Mouse (Mus musculus): ENCODE results near the gene Asprv1.

Asprv1 gene

DNA sequence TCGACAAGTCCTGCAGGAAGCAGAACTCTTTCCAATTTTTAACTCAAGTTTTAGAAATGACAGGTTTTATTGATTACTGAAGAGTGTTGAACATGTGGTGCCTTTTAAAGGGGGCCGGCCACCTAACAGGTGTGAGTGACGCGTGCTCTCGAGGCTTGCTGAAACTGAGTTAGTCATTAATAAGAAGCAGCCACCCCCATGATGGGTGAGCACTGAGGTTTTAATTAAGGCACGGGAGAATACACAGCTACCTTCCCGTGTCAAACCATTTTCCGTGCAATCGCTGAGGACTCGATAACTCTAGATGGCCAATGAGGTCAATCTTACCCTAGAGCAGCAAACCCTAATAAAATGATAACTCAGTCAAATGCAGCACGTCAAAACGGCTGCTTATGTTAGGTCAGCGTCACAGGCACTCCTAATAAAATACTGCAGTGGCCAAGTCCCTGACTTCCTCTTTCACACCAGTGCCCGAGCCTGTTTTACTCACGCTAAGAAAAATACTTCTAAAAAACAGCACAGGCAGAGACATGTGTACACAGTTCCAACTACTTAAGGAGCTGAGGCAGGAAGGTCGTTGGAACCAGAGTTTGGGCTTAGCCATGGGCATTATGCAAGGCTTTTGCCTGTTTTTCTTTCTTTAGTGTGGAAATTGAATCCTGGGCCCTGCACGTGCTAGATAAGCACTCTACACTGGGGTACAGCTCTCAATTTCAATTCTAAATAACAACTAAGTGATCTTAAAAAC, 37.8 kb downstream of the Asprv1 start:
- DNase-seq (ENCODE audit: low spot score in 2 of 2) = no peak

DNA sequence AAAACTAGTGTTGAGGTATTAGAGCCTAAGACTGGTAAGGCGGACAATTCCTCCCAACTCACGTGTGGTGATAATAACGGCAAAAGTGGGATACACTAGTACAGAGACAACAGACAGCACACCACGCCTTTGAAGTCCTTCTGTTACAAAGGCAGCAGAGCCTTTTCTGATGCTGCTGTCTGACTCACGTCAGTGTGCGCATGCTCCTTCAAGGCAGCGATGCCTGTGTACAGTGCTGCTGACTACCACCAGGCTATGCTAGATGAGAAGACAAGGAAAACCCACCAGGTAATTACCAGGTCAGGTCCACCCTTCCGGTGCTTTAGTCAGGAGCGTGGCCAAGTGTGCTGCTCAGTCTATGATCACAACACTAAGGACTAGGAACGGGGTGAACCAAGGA, 39.1 kb downstream of the Asprv1 start:
- DNase-seq (ENCODE audit: low spot score in 2 of 2) = no peak

DNA sequence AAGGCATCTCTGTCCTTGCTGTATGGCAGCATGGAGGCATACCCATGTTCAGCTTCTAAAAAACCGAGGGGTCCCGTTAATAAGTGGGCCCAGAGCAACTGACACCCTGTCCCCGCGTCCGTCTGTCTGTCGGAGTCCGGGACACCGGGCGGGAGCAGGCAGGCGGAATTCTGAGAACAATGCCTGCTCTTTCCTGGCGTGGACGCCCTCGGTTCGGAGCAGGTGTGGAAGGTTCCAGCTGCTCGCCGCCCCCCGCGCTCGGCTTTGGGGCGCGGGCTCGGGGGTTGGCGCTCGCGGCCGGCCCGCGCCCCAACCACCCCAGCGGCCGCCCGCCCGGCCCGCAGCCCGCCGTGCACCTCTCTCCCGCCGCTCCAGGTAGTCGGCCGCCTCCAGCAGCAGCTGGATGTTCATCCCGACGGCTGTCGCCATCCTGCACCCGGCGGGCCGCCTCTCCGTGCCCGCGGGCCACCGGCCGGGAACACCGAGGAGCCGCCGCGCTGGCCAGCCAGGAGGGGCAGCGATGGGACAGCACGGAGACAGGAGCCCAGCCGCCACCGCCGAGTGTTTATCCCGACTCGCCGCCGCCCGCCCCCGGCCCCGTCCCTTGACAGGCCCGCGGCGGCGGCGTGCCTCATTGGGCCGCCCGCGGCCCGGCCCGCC, 40.7 kb downstream of the Asprv1 start, which contains the start of gene Mxd1:
Mxd1 (minus strand) TSS at position 582 of the 660 bp plus-strand sequence.
- DNase-seq (ENCODE audit: low spot score in 2 of 2) = peak in 1 of 2 experiments; percentile 80

DNA sequence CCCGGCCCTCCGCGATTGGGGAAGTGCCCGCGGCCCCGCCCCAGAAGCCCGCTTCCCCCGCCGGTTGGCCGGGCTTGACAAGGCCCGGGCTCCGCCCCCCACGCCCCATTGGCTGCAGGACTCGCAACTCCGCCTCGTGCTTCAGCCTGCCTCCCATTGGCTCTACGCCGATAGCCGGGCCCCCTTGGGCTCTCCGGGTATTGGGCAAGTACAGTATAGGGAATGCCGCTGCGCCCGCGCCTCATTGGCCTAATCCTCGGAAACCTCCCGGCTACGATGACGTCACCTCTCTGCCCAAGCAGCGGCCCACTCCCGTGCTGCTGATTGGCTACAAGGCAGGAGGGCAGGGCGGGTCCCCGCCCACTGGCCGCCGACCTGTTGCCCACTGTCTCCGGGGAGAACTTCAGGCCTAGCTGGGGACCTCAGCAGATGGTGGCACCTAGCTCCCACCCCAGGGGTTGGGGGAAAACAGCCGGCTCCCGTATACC, 41.3 kb downstream of the Asprv1 start:
- DNase-seq (ENCODE audit: low spot score in 2 of 2) = peak; percentile 100

DNA sequence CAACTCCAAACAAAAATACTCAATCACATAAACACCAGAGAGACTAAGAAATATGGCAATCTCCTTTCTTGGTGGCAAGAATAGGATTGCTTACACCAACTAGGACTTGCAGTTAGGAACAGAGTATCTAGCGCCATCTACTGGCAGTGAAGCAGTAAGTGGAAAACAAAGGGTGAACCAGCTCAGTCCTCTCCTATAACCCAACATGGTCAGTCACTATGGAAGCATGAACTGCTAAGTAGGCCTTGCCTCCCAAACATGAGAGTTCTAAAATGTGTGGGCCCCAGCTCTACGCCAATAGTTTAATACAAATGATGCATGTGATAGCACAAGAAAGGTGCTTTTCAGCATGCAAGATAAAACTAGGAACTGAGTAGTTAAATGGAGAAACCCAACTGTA, 42.9 kb downstream of the Asprv1 start:
- DNase-seq (ENCODE audit: low spot score in 2 of 2) = peak in 1 of 2 experiments; percentile 60

DNA sequence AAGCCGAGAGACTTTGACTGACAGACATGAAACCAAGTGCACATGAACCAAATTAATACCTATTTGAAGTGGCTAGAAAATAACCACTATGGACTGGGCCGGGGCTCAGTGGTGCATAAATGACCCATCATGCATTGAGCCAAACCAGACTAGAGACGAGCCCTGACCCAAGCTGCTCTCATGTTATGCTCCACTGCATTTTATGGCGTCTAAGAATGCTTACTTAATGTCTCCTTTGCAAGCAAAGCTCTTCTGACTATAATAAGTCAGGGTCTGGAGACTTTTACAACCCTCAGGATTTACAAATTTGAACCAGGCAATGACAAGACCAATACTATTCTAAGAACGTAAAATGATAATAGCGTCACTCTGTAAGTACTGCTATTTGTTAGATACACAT, 50.4 kb downstream of the Asprv1 start:
- DNase-seq (ENCODE audit: low spot score in 2 of 2) = no peak
